8 mouse cellular contexts compared by ENCODE assay signal in the genomic region with DNA sequence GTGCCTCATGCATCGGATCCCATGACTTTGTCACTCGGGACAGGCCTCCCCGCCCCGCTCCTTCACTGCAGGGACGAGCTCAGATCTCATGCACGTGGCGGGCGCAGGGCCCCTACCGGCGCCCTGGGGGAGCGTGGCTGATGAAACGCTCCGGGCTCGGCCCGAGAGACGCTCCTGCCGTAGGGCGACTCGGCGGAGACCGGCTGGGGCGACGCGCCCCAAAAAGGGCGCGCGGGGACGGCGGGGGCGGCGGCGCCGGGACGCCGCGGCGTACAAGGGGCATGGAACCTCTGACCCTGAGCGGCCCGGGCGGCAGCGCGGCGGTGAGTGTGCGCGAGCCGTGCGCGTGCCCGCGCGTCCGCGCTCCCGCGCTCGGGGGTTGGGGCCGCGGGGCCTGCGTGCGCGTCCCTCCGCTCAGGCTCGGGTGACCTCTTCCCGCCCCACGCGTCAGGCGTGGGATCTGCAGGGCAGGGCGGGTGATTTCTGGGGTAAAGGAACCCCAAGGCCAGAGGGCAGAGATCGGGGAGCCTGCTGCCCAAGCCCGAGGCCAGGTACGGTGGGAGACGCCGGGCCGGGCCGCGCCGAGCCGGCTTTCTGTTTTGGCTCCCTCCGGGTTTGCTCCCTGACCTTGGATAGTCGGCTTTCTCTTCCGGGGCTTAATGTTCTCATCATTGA. TPM values are rescaled to one million over a fixed set of nuclear protein-coding genes. Genes with fewer than 3 reads are reported as not detected.
DNase-seq lines count a peak whose midpoint lies in the region; ATAC-seq lines count a peak whose summit lies in the region.

Tmem268 (plus strand) TSS at position 375 of the 675 bp plus-strand sequence.

- 0 out of 2 replicates have a peak, but pooled peaks cover 10% of the 10 kb centered on the region for H3K36me3 ChIP-seq in hindbrain, embryonic 14.5 days (replicated peaks; ENCODE audit: control insufficient read depth, insufficient read depth)
- H3K36me3 ChIP-seq in megakaryocyte, embryonic 14.5 days (replicated peaks; ENCODE audit: low read length): peaks cover 41% of the 10 kb centered on the region

- peak within 1 kb of the TSS; percentile 76 for H3K9ac ChIP-seq in hindbrain, embryonic 14.5 days

- peaks cover 8% of the 10 kb centered on the region; the same call in 1 of the 2 replicates for H3K4me1 ChIP-seq in hindbrain, embryonic 14.5 days (replicated peaks; ENCODE audit: control insufficient read depth, insufficient read depth, low read length)
- H3K4me1 ChIP-seq in megakaryocyte, embryonic 14.5 days: peaks cover 62% of the 10 kb centered on the region

- ATAC-seq in activated CD4-positive, CD25-positive, alpha-beta regulatory T cell, adult 4 months: peak; percentile 60
- ATAC-seq in hindbrain, embryonic 14.5 days (ENCODE audit: low FRiP score): peak; percentile 79

- peak within 1 kb of the TSS; percentile 76 for H3K4me3 ChIP-seq in hindbrain, embryonic 14.5 days (replicated peaks; ENCODE audit: low read length)
- peak within 1 kb of the TSS; percentile 92 for H3K4me3 ChIP-seq in megakaryocyte, embryonic 14.5 days (replicated peaks)

- no peaks in the 10 kb centered on the region; the same call in 1 of the 2 replicates for H3K27me3 ChIP-seq in hindbrain, embryonic 14.5 days (ENCODE audit: control insufficient read depth, insufficient read depth, low read length)
- H3K27me3 ChIP-seq in megakaryocyte, embryonic 14.5 days (replicated peaks): peaks cover 30% of the 10 kb centered on the region

- H3K27ac ChIP-seq in hindbrain, embryonic 14.5 days: no peak within 1 kb of the TSS

- DNase-seq in cerebellum, postnatal 36 days: peak; percentile 75 to 81
- peak; percentile 75 for DNase-seq in gastrocnemius, adult 18-20 months (ENCODE audit: low spot score)
- peak; percentile 73 for DNase-seq in hindbrain, embryonic 14.5 days (ENCODE audit: low spot score)
- peak; percentile 52 to 57 for DNase-seq in left cerebral cortex, adult 8-10 months (ENCODE audit: low spot score in 2 of 2)
- peak; percentile 69 for DNase-seq in right cerebral cortex, adult 18-20 months
- peak; percentile 72 for DNase-seq in urinary bladder, postnatal 25 days (ENCODE audit: low spot score)

- no peaks in the 10 kb centered on the region for H3K9me3 ChIP-seq in hindbrain, embryonic 14.5 days (ENCODE audit: control insufficient read depth, low read length)
- no peaks in the 10 kb centered on the region for H3K9me3 ChIP-seq in megakaryocyte, embryonic 14.5 days

- H3K4me2 ChIP-seq in hindbrain, embryonic 14.5 days (replicated peaks): peak within 1 kb of the TSS; percentile 89

- under 1% methylated on average over 66 of the region's 81 CpGs for WGBS in hindbrain, embryonic 14.5 days

RNA-seq across cellular contexts. Expression of gene Tmem268, which starts in this region (rescaled TPM):
- 10 to 100 TPM; 16.6 to 17.6 TPM for polyA plus RNA-seq in activated CD4-positive, CD25-positive, alpha-beta regulatory T cell, adult 4 months (2017; shearing (Covaris generic))
- 10 to 100 TPM; 15.8 to 16.4 TPM for total RNA-seq in gastrocnemius, adult 18-20 months (2021)
- 4.5 and 4.8 TPM in 2 replicates for polyA plus RNA-seq in hindbrain, embryonic 14.5 days (2014; fragmentation: Nextera tagmentation; extraction: Ambion mirVana)
- 10 to 100 TPM; 11.2 to 16.2 (median 14.6) TPM for total RNA-seq in left cerebral cortex, adult 8-10 months (2022)
- polyA plus RNA-seq in megakaryocyte, embryonic 14.5 days (2012; ENCODE audit: insufficient read depth, low replicate concordance): 0.66 TPM in 1 of 2 replicates, not detected in the other
